Mouse (Mus musculus) right cerebral cortex, adult 18-20 months (tissue): ENCODE measurements around the gene Hormad2.

ENCODE experiments used
- DNase-seq: peaks from one replicate; pipeline ENCODE4 v3.0.0; 2022; ENCODE audit warnings: mixed read lengths

Hormad2 gene

GRCm38 (mm10) chr11:4336693-4337283 is 104.1 kb downstream of the Hormad2 start:
- DNase-seq = no peak

GRCm38 (mm10) chr11:4335810-4336692 is 104.9 kb downstream of the Hormad2 start:
- DNase-seq = no peak

- DNase-seq = no peak
These were observed 107.9 kb downstream of the Hormad2 start for GRCm38 (mm10) chr11:4332961-4333360.

GRCm38 (mm10) chr11:4328188-4328587 is 112.7 kb downstream of the Hormad2 start:
- no peak for DNase-seq

- DNase-seq = no peak
These were observed 117.4 kb downstream of the Hormad2 start for GRCm38 (mm10) chr11:4323481-4323880.

GRCm38 (mm10) chr11:4322943-4323342 is 118.0 kb downstream of the Hormad2 start:
- DNase-seq = no peak

GRCm38 (mm10) chr11:4320876-4321275 is 120.0 kb downstream of the Hormad2 start:
- DNase-seq = no peak

GRCm38 (mm10) chr11:4319212-4319955 is 121.5 kb downstream of the Hormad2 start:
- peak; percentile 23 for DNase-seq

- no peak for DNase-seq
These were observed 122.9 kb downstream of the Hormad2 start for GRCm38 (mm10) chr11:4318011-4318410.

GRCm38 (mm10) chr11:4317287-4317686 is 123.6 kb downstream of the Hormad2 start:
- DNase-seq = no peak

- no peak for DNase-seq
These were observed 128.7 kb downstream of the Hormad2 start for GRCm38 (mm10) chr11:4312180-4312579.

GRCm38 (mm10) chr11:4310324-4310723 is 130.6 kb downstream of the Hormad2 start:
- no peak for DNase-seq

GRCm38 (mm10) chr11:4309613-4310012 is 131.3 kb downstream of the Hormad2 start:
- DNase-seq = no peak

GRCm38 (mm10) chr11:4308514-4309450 is 132.1 kb downstream of the Hormad2 start:
- no peak for DNase-seq

GRCm38 (mm10) chr11:4308060-4308513 is 132.8 kb downstream of the Hormad2 start:
- no peak for DNase-seq

- no peak for DNase-seq
These were observed 134.8 kb downstream of the Hormad2 start for GRCm38 (mm10) chr11:4306086-4306485.

- DNase-seq = no peak
These were observed 135.8 kb downstream of the Hormad2 start for GRCm38 (mm10) chr11:4305090-4305489.

- DNase-seq = no peak
These were observed 136.7 kb downstream of the Hormad2 start for GRCm38 (mm10) chr11:4304203-4304602.

- no peak for DNase-seq
These were observed 137.9 kb downstream of the Hormad2 start for GRCm38 (mm10) chr11:4303033-4303432.

- DNase-seq = no peak
These were observed 138.5 kb downstream of the Hormad2 start for GRCm38 (mm10) chr11:4302363-4302913.

- DNase-seq = no peak
These were observed 140.2 kb downstream of the Hormad2 start for GRCm38 (mm10) chr11:4300683-4301082.
